Mouse (Mus musculus): ENCODE data around the gene Spint3. TPM values are rescaled to one million over a fixed set of nuclear protein-coding genes. Genes with fewer than 3 reads are reported as not detected.

Gene Spint3
- total and polyA plus RNA-seq, 2 experiments from 2014 or later = not detected

DNA sequence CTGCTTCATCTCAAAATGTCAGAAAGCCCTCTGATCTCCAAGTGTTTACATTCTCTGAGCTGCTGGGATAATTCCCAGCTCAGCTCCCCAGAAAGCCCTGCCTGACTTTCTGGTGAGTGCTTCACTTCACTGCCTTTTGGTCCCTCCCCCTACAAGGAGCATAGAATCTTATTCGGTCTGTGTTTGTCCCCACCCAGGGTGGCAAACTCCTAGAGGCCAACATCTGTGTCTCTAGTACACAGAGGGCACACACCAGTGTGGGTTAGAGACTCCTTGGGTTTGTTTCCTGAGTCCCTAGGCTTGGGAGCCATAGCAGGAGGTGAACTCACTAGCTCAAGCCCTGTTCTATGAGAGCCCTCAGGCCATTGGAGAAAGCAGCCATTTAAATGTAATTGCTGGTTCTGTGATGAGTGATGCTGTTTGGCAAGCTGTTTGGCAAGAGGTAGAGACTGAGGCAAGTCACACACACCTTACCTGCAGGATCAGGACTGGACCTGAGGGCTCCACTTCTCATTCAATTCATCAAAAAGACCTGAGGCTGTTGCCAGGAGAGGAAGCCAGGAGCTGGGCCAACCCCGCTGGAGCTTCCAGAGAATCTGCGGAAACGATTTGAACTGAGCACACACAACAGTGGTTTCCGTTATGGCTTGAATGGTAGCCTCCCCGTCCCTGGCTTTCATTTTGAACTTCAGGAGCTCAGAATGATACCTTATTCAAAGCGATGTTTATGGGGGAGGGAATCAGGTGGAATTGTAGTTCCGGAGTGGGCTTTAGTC is 32.4 kb downstream of the Spint3 start:
- H3K36me3 ChIP-seq (ENCODE audit: insufficient read depth, low read length) = no peaks in the 10 kb centered on the region
- DNase-seq (ENCODE audit: low spot score) (no peak), ATAC-seq (ENCODE audit: low FRiP score) (no peak)
- TF ChIP-seq CTCF (IDR thresholded peaks at IDR 0.05) = no peak
- 40% methylated on average over 8 of the region's 8 CpGs for WGBS
- no peaks in the 10 kb centered on the region for H3K4me1 ChIP-seq (ENCODE audit: insufficient read depth, low read length)
- no peak overlapping the region for H3K9ac ChIP-seq (replicated peaks; ENCODE audit: low read length, poor library complexity, severe bottlenecking)
- H3K27ac ChIP-seq (ENCODE audit: low read depth, low read length) = no peak overlapping the region
- H3K9me3 ChIP-seq (ENCODE audit: low read length) = no peaks in the 10 kb centered on the region
- H3K27me3 ChIP-seq (ENCODE audit: insufficient read depth, low read length) = no peaks in the 10 kb centered on the region
- H3K4me3 ChIP-seq (ENCODE audit: low read depth, low read length) = no peak overlapping the region
- no peak overlapping the region for H3K4me2 ChIP-seq (ENCODE audit: low read depth, low read length, poor library complexity, severe bottlenecking)

DNA sequence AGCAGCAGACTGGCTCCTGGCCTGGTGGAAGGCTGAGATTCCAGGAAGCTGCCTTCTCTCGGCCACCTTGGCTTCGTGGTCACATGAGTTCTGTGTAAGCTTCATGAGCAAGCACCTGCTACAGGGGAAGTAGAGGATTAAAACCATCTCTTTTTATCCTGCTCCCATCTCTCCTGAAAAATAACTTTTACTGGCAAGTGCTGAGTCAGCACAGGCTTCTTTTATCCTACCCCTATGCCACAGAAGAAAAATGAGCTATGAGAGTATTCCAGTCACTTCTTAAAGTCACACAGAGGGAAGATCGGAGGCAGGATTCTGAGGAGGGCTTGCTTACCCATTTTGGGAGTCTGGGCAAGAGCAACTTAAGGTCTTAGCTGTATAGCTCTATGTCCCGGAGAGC is 36.3 kb downstream of the Spint3 start:
- no peak for ATAC-seq (ENCODE audit: low FRiP score)
- WGBS = 85% methylated on average over 4 of the region's 4 CpGs

DNA sequence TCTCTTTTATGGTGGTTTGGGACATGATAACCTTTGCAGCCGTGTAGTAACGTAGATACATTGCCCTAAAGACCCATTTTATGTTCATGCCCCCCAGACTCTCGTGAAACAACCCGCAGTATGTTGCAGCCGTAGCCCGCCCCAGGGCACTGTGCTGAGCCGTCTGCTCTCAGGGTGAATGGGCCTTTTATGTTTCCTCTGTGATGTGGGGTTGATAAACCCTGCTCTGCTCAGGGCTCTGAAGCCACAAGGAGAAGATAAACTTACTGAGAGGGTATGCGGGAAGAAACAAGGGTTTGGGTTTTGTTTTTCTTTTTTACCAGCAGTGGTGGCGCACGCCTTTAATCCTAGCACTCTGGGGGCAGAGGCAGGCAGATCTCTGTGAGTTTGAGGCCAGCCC is 38.9 kb downstream of the Spint3 start:
- ATAC-seq (ENCODE audit: low FRiP score) (no peak), DNase-seq (ENCODE audit: low spot score) (no peak)
- Histone ChIP-seq H3K4me2 (ENCODE audit: low read depth, low read length, poor library complexity, severe bottlenecking) (no peak overlapping the region), H3K4me1 (ENCODE audit: insufficient read depth, low read length) (no peaks in the 10 kb centered on the region), H3K27ac (ENCODE audit: low read depth, low read length) (no peak overlapping the region), H3K4me3 (ENCODE audit: low read depth, low read length) (no peak overlapping the region), H3K9ac (replicated peaks; ENCODE audit: low read length, poor library complexity, severe bottlenecking) (no peak overlapping the region), H3K9me3 (ENCODE audit: low read length) (no peaks in the 10 kb centered on the region), H3K27me3 (ENCODE audit: insufficient read depth, low read length) (no peaks in the 10 kb centered on the region), H3K36me3 (ENCODE audit: insufficient read depth, low read length) (no peaks in the 10 kb centered on the region)
- no peak for TF ChIP-seq CTCF (IDR thresholded peaks at IDR 0.05)
- 77% methylated on average over 10 of the region's 10 CpGs for WGBS

More for the DNA sequence above, 36.3 kb downstream of the Spint3 start:
- Histone ChIP-seq H3K4me2 (ENCODE audit: low read depth, low read length, poor library complexity, severe bottlenecking) (no peak overlapping the region), H3K9me3 (ENCODE audit: low read length) (no peaks in the 10 kb centered on the region), H3K9ac (replicated peaks; ENCODE audit: low read length, poor library complexity, severe bottlenecking) (no peak overlapping the region), H3K27me3 (ENCODE audit: insufficient read depth, low read length) (no peaks in the 10 kb centered on the region), H3K27ac (ENCODE audit: low read depth, low read length) (no peak overlapping the region), H3K4me3 (ENCODE audit: low read depth, low read length) (no peak overlapping the region), H3K36me3 (ENCODE audit: insufficient read depth, low read length) (no peaks in the 10 kb centered on the region), H3K4me1 (ENCODE audit: insufficient read depth, low read length) (no peaks in the 10 kb centered on the region)
- no peak for TF ChIP-seq CTCF (IDR thresholded peaks at IDR 0.05)
- DNase-seq (ENCODE audit: low spot score) = no peak

DNA sequence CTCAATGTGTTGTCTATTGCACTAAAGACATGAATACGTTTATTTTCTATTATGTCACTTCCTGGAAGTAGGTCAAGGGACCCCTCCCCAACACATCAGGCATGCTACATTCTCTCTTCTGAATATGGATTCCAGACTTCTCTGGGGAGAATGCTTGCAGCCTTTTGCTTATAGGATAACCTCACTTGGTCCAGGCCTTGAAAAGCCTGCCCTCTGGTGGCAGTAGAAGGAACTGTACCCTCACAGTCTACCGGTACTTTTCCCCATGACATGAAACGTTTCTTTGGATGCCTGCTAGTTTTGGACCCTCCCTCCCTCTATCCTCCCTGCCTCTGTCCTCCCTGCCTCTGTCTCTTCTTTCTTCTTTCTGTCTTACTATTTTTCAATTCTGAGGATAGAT is 42.1 kb downstream of the Spint3 start:
- Histone ChIP-seq H3K27me3 (ENCODE audit: insufficient read depth, low read length) (no peaks in the 10 kb centered on the region), H3K4me2 (ENCODE audit: low read depth, low read length, poor library complexity, severe bottlenecking) (no peak overlapping the region)
- peak; percentile 94 for TF ChIP-seq CTCF (IDR thresholded peaks at IDR 0.05)

DNA sequence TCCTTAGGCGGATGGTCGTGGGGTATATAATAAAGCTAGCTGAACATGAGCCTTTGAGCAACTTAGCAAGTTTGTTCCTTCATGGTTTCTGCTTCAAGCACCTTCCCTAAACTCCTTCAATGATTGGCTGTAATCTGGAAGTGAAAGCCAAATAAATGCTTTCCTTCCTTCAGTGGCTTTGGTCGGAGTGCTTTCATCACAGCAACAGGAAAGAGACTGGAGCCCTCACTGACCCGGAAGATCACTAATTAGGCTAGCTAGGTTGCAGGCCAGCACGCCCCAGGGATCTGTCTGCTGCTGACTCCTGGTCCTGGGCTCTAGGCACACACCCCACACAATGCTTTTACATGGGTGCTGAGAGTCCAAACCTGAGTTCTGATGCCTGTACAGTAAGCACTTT is 44.7 kb downstream of the Spint3 start:
- no peak for DNase-seq (ENCODE audit: low spot score)
- no peak for ATAC-seq (ENCODE audit: low FRiP score)
- H3K4me1 ChIP-seq (ENCODE audit: insufficient read depth, low read length) = no peaks in the 10 kb centered on the region
- H3K4me2 ChIP-seq (ENCODE audit: low read depth, low read length, poor library complexity, severe bottlenecking) = no peak overlapping the region
- H3K27ac ChIP-seq (ENCODE audit: low read depth, low read length) = no peak overlapping the region
- H3K9ac ChIP-seq (replicated peaks; ENCODE audit: low read length, poor library complexity, severe bottlenecking) = no peak overlapping the region
- no peaks in the 10 kb centered on the region for H3K27me3 ChIP-seq (ENCODE audit: insufficient read depth, low read length)
- H3K9me3 ChIP-seq (ENCODE audit: low read length) = no peaks in the 10 kb centered on the region
- H3K4me3 ChIP-seq (ENCODE audit: low read depth, low read length) = no peak overlapping the region
- no peaks in the 10 kb centered on the region for H3K36me3 ChIP-seq (ENCODE audit: insufficient read depth, low read length)
- TF ChIP-seq CTCF (IDR thresholded peaks at IDR 0.05) = no peak
- 71% methylated on average over 5 of the region's 5 CpGs for WGBS

More for the DNA sequence above, 42.1 kb downstream of the Spint3 start:
- peak; percentile 82 for DNase-seq (ENCODE audit: low spot score)
- H3K4me1 ChIP-seq (ENCODE audit: insufficient read depth, low read length) = no peaks in the 10 kb centered on the region
- H3K36me3 ChIP-seq (ENCODE audit: insufficient read depth, low read length) = no peaks in the 10 kb centered on the region
- no peak overlapping the region for H3K4me3 ChIP-seq (ENCODE audit: low read depth, low read length)
- 0 out of 2 replicates have a peak, but pooled peaks have one; percentile 62 for ATAC-seq (ENCODE audit: low FRiP score)
- no peaks in the 10 kb centered on the region for H3K9me3 ChIP-seq (ENCODE audit: low read length)
- H3K27ac ChIP-seq (ENCODE audit: low read depth, low read length) = no peak overlapping the region
- H3K9ac ChIP-seq (replicated peaks; ENCODE audit: low read length, poor library complexity, severe bottlenecking) = no peak overlapping the region
- 8% methylated on average over 3 of the region's 3 CpGs for WGBS

DNA sequence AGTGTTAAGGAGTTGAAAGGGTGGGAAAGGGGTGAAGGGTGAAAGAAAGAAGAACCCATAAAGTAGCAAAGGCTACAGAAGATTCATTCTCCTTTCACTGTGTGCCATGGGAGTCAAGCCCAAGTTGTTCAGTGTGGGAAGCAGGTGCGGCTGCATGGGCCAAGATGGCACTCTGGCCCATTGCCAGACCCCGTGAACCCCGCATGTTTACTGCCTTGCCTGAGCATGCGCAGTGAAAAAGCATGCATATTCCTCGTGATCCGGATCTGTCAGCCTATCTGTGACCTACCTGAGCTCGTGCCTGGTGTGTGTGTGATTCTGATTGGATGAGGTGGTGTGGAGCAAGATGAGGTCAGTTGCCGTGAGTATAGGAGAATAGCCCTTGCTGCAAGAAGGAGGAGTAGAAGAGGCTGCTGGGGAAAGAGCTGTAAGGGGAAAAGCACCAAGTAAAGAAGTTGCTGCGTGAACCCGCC is 49.9 kb downstream of the Spint3 start:
- no peak for TF ChIP-seq CTCF (IDR thresholded peaks at IDR 0.05)

More for the DNA sequence above, 49.9 kb downstream of the Spint3 start:
- no peak overlapping the region for H3K4me2 ChIP-seq (ENCODE audit: low read depth, low read length, poor library complexity, severe bottlenecking)
- ATAC-seq (ENCODE audit: low FRiP score) (no peak), DNase-seq (ENCODE audit: low spot score) (no peak)
- H3K9ac ChIP-seq (replicated peaks; ENCODE audit: low read length, poor library complexity, severe bottlenecking) = no peak overlapping the region
- no peaks in the 10 kb centered on the region for H3K36me3 ChIP-seq (ENCODE audit: insufficient read depth, low read length)
- no peaks in the 10 kb centered on the region for H3K4me1 ChIP-seq (ENCODE audit: insufficient read depth, low read length)
- H3K9me3 ChIP-seq (ENCODE audit: low read length) = 0 out of 2 replicates have a peak, but pooled peaks cover 3% of the 10 kb centered on the region
- H3K4me3 ChIP-seq (ENCODE audit: low read depth, low read length) = no peak overlapping the region
- WGBS = 88% methylated on average over 10 of the region's 10 CpGs
- no peak overlapping the region for H3K27ac ChIP-seq (ENCODE audit: low read depth, low read length)
- H3K27me3 ChIP-seq (ENCODE audit: insufficient read depth, low read length) = no peaks in the 10 kb centered on the region
